Mouse (Mus musculus): Measurements from ENCODE around the gene Limk2. TPM values are rescaled to one million over a fixed set of nuclear protein-coding genes. Genes with fewer than 3 reads are reported as not detected.

Limk2 gene
- polyA plus RNA-seq, 1 experiment: 20.9 TPM

DNA sequence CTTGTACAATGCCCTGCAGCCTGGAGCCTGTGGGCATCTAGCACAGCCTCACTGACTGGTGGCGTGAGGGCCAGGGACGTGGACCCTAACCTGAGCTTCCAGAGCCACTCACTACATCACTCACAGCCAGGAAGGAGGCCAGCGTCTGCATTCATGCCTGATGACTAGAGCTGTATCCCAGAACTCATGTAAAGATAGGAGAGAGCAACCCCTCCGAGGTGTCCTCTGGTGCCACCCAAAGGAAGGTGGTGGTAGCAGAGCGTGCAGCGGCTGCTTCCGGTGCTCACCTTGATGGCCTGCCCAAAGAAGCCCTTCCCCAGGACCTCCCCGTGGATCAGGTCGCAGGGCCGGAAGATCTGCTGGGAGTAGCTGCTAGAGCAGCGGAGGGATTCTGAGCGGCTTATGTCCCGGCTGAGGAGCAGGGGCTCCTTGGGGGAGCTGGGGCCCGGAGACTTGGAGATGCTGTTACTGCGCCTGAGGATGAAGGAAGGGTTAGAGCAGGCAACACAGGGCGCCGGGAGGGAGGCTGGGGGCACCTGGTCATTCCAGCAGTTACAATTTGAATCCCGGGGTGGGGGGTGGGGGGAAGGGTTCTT, 55.9 kb downstream of the Limk2 start:
- 0 out of 2 replicates have a peak, but pooled peaks have one; percentile 6 for TF ChIP-seq CTCF (IDR thresholded peaks at IDR 0.05; ENCODE audit: low read depth, low read length)
- no peak for TF ChIP-seq POLR2A (IDR thresholded peaks at IDR 0.05; ENCODE audit: borderline replicate concordance, low read depth, low read length)
- no peak overlapping the region for H3K27ac ChIP-seq (ENCODE audit: insufficient read depth, low read depth, low read length)
- H3K4me1 ChIP-seq (ENCODE audit: control insufficient read depth, insufficient read depth, low read length): peaks cover 20% of the 10 kb centered on the region
- no peak overlapping the region for H3K4me3 ChIP-seq (ENCODE audit: insufficient read depth, low read length)

DNA sequence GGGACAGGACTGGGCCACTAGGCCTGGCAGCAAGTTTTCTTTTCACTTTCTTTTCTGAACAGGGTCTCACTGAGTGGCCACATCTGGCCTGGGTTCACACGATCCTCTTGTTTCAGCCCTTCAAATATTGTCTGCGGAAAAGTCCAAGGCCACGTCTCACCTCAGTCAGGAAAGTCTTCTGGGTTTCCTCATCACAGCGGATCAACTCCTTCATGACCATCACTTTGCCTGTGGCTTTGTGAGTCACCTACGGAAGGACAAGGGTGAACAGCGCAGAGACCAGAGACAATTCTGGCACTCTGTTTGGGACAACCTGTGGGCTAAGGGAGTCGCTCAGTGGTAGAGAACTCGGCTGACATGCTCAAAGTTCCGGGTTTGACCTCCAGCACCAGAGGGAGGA, 56.9 kb downstream of the Limk2 start:
- TF ChIP-seq CTCF (IDR thresholded peaks at IDR 0.05; ENCODE audit: low read depth, low read length): no peak
- TF ChIP-seq POLR2A (IDR thresholded peaks at IDR 0.05; ENCODE audit: borderline replicate concordance, low read depth, low read length): no peak
- peaks cover 20% of the 10 kb centered on the region for H3K4me1 ChIP-seq (ENCODE audit: control insufficient read depth, insufficient read depth, low read length)
- H3K4me3 ChIP-seq (ENCODE audit: insufficient read depth, low read length): no peak overlapping the region
- H3K27ac ChIP-seq (ENCODE audit: insufficient read depth, low read depth, low read length): no peak overlapping the region

DNA sequence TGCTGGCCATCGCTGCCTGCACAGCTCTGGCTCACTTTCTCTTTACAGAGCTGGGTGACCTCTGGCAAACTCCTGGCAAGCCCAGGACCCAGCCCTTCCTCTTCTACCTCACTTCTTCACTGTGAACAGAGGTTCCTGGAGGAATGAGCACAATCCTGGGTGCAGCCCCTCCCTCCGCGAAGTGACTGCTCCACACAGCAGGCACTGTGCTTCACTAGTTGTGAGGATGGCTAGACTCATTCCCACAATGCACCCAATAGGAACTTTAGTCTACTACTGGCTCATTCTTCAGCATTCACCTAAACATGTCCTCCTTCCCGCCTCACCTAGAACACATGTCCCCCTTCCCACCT, 59.7 kb downstream of the Limk2 start:
- Histone ChIP-seq H3K27ac (ENCODE audit: insufficient read depth, low read depth, low read length) (no peak overlapping the region), H3K4me1 (ENCODE audit: control insufficient read depth, insufficient read depth, low read length) (peaks cover 20% of the 10 kb centered on the region), H3K4me3 (ENCODE audit: insufficient read depth, low read length) (no peak overlapping the region)
- TF ChIP-seq POLR2A (IDR thresholded peaks at IDR 0.05; ENCODE audit: borderline replicate concordance, low read depth, low read length) (no peak), CTCF (IDR thresholded peaks at IDR 0.05; ENCODE audit: low read depth, low read length) (no peak)

DNA sequence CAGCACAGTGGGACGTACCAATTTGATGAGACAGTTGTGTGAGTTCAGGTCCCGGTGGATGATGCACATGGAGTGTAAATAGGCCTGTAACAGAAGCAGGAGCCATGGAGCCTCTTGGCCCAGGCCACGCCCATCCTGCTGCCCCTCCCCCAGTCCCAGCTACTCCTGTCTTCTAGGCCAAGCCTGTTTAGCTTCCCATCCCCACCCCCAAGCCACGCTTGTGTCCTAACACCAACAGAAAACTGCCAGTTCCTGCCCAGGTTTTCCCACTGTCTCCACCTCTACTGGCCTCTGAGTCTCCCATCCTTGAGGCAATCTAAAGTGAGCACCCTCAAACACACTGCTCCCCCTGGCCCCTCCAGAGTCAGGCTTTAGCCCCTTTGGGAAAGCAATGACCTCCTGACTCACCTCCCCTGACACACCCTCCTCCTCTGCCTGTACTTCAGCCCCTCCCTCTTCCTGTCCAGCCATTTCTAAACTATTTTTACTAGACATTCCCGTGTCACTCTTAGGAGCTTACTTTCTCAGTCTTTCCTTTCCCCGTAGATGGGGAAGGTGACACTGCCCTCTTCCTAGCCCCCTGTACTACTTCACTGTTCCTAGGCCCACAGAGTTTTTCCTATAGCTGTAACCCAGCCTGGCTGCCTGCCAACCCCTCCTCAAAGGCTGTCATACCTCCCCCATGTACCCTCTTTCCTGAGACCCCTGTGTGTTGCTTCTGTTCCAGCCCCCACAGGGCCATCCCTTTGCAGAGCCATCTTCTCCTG, 60.2 kb downstream of the Limk2 start:
- Histone ChIP-seq H3K27ac (ENCODE audit: insufficient read depth, low read depth, low read length) (no peak overlapping the region), H3K4me3 (ENCODE audit: insufficient read depth, low read length) (no peak overlapping the region), H3K4me1 (ENCODE audit: control insufficient read depth, insufficient read depth, low read length) (peaks cover 20% of the 10 kb centered on the region)
- TF ChIP-seq POLR2A (IDR thresholded peaks at IDR 0.05; ENCODE audit: borderline replicate concordance, low read depth, low read length) (no peak), CTCF (IDR thresholded peaks at IDR 0.05; ENCODE audit: low read depth, low read length) (no peak)

DNA sequence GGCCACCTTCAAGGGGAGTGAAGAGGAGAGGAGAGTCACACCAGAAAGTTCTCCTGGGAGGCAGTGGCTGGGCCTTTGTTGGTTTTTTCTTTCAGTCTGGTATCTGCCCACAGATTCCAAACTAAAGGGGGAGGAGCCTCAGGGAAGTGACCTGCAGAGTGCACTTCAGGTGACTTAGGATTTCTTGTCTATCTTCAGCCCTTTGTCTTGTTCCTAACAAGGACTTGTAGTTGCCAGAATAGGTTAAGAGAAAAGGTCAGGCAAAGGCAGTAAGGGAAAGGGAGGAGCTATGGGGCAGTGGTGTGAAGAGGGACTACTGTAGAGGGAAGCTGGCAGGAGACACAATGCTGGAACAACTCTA, 61.2 kb downstream of the Limk2 start:
- Histone ChIP-seq H3K4me1 (ENCODE audit: control insufficient read depth, insufficient read depth, low read length) (peaks cover 20% of the 10 kb centered on the region), H3K27ac (ENCODE audit: insufficient read depth, low read depth, low read length) (no peak overlapping the region), H3K4me3 (ENCODE audit: insufficient read depth, low read length) (no peak overlapping the region)
- no peak for TF ChIP-seq POLR2A (IDR thresholded peaks at IDR 0.05; ENCODE audit: borderline replicate concordance, low read depth, low read length)
- TF ChIP-seq CTCF (IDR thresholded peaks at IDR 0.05; ENCODE audit: low read depth, low read length): no peak

DNA sequence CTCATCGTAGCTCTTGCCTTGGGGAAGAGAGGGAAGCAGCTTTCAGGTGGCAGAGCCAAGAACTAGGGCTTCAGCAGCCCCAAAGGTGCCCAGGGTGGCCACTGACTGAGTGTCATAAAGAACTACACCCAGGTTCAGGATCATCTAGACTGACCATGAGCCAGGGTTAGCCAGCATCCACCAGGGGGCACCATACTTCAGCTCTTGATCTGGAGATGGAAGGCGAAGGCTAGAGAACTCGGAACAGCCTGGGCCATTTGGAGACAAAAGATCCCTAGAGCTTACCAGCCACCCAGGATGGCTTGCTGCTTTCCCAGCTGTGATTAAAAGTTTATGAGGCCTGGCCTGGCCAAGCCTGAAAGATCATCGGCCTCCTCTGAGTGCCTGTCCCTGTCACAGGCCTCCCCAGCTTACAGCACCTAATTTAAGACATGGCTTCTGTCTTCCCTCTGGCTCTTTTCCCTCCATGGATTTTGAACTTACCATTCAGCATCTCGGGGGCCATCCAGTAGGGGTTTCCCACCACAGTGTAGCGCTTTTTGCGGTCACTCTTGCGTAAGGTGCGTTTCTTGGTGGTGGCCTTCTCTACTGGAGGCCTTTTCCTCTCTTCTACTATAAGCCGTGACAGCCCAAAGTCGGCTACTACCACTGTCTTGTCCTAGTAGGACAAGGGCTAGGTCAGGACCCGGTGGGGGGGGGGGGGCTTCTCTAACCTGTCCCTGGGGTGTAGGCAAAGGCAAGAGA, 61.7 kb downstream of the Limk2 start:
- Histone ChIP-seq H3K4me3 (ENCODE audit: insufficient read depth, low read length) (no peak overlapping the region), H3K4me1 (ENCODE audit: control insufficient read depth, insufficient read depth, low read length) (peaks cover 16% of the 10 kb centered on the region), H3K27ac (ENCODE audit: insufficient read depth, low read depth, low read length) (no peak overlapping the region)
- TF ChIP-seq POLR2A (IDR thresholded peaks at IDR 0.05; ENCODE audit: borderline replicate concordance, low read depth, low read length): no peak
- TF ChIP-seq CTCF (IDR thresholded peaks at IDR 0.05; ENCODE audit: low read depth, low read length): peak; percentile 86

DNA sequence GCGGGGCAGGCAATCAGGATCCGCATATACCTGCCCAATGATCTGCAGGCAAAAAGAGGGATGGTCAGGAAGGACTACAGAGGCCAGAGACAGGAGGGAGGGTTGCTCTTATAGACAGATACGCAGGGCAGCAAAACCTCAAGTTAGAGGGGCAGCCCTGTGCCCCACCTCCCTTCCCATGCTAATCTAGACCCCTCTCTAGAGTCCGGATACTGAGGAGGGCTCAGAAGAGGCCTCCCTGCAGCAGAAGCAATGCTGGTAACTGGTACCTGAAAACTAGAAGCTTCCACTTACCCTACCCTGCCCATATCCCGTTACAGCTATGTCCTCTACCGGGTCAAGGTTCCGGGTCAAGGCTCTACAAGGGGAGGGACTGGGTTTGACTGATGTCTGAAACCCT, 62.6 kb downstream of the Limk2 start:
- TF ChIP-seq POLR2A (IDR thresholded peaks at IDR 0.05; ENCODE audit: borderline replicate concordance, low read depth, low read length) (no peak), CTCF (IDR thresholded peaks at IDR 0.05; ENCODE audit: low read depth, low read length) (no peak)
- Histone ChIP-seq H3K4me1 (ENCODE audit: control insufficient read depth, insufficient read depth, low read length) (peaks cover 15% of the 10 kb centered on the region), H3K4me3 (ENCODE audit: insufficient read depth, low read length) (no peak overlapping the region), H3K27ac (ENCODE audit: insufficient read depth, low read depth, low read length) (no peak overlapping the region)

DNA sequence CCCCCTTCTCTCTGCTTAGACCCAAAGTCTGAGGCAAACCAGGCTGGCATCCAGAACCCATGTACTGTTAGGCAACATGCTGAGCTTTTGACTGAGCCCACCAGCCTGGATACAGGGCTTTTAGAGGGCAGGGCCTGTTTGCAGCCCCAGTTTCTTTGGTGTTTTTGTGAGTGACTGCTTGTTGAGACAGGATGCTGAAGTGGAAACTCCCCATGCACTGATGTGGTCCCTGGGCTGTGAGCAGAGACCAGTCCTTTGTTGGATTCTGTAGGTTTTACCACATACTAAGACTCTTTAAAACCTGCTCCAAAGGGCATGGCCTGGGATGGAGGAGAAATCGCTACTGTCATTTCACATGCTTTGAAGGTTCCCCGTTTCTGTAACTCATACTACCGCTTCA, 64.1 kb downstream of the Limk2 start:
- no peak overlapping the region for H3K4me3 ChIP-seq (ENCODE audit: insufficient read depth, low read length)
- H3K4me1 ChIP-seq (ENCODE audit: control insufficient read depth, insufficient read depth, low read length): peaks cover 15% of the 10 kb centered on the region
- TF ChIP-seq POLR2A (IDR thresholded peaks at IDR 0.05; ENCODE audit: borderline replicate concordance, low read depth, low read length) (no peak), CTCF (IDR thresholded peaks at IDR 0.05; ENCODE audit: low read depth, low read length) (no peak)
- H3K27ac ChIP-seq (ENCODE audit: insufficient read depth, low read depth, low read length): no peak overlapping the region

DNA sequence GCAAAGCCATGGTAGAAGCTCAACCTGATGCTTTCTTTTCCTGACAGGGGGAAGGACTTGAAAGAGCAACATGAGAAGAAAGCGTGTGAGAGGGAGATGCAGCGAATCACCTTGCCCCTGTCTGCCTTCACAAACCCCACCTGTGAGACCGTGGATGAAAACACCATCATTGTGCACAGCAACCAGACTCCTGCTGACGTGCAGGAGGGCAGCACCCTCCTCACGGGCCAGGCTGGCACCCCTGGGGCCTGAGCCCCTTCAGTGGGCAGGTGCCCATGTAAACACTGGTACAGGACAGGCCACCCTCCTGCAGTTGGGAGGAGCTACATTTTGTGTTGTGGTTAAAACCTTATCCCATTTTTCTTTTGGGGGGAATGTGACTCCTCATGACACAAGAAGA, 67.5 kb downstream of the Limk2 start:
- TF ChIP-seq CTCF (IDR thresholded peaks at IDR 0.05; ENCODE audit: low read depth, low read length) (no peak), POLR2A (IDR thresholded peaks at IDR 0.05; ENCODE audit: borderline replicate concordance, low read depth, low read length) (no peak)
- Histone ChIP-seq H3K4me1 (ENCODE audit: control insufficient read depth, insufficient read depth, low read length) (0 out of 2 replicates have a peak, but pooled peaks cover 4% of the 10 kb centered on the region), H3K27ac (ENCODE audit: insufficient read depth, low read depth, low read length) (no peak overlapping the region), H3K4me3 (ENCODE audit: insufficient read depth, low read length) (no peak overlapping the region)

DNA sequence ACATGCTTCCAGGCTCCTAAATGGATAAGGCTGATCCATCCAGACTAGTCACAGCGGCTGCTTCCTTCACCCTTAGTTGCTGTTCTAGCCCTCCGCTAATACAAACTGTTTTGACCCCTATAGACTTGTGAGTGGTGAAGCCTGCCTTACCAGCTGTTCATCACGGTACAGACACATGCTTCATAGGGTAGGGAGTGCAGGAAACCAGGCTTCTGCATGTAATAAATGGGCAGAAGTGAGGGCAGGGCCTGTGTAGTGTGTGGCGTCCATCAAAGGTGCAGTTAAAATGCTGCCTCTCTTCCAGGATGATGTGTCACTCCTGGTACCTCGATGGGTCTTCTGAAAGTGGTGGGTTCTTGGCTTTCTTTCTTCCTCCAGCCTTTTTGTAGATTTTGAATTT, 71.0 kb downstream of the Limk2 start:
- peaks cover 17% of the 10 kb centered on the region for H3K4me1 ChIP-seq (ENCODE audit: control insufficient read depth, insufficient read depth, low read length)
- H3K4me3 ChIP-seq (ENCODE audit: insufficient read depth, low read length): no peak overlapping the region
- TF ChIP-seq CTCF (IDR thresholded peaks at IDR 0.05; ENCODE audit: low read depth, low read length) (no peak), POLR2A (IDR thresholded peaks at IDR 0.05; ENCODE audit: borderline replicate concordance, low read depth, low read length) (no peak)
- H3K27ac ChIP-seq (ENCODE audit: insufficient read depth, low read depth, low read length): no peak overlapping the region
